Mouse (Mus musculus) forebrain, postnatal 0 days (tissue): ENCODE results near the gene Hmg20a. TPM values are rescaled to one million over a fixed set of nuclear protein-coding genes. Genes with fewer than 3 reads are reported as not detected.

ENCODE experiments used
- ATAC-seq: fragments of 200-750 bp; cut with Nextera tagmentation; 2 replicates; pipeline ENCODE4 v1.8.0; 2017; ENCODE audit warnings: mild to moderate bottlenecking, moderate library complexity
- DNase-seq: peaks from one replicate; pipeline ENCODE4 v3.0.0-alpha.2; 2015
- H3K27ac ChIP-seq: fragments of 300-500 bp; sonication (generic); 2 replicates; pipeline ENCODE4 v1.5.1; 2014; ENCODE audit warnings: low read depth, mild to moderate bottlenecking, antibody characterized with exemption, low read length, moderate library complexity, mixed read lengths
- H3K27me3 ChIP-seq: fragments of 300-500 bp; sonication (generic); 2 replicates; pipeline ENCODE4 v1.6.1; 2014; ENCODE audit warnings: mild to moderate bottlenecking, low read length, mixed read lengths; ENCODE audit not compliant: insufficient read depth
- H3K36me3 ChIP-seq: fragments of 300-500 bp; sonication (generic); 2 replicates; pipeline ENCODE4 v1.6.1; 2014; ENCODE audit warnings: mild to moderate bottlenecking, moderate library complexity; ENCODE audit not compliant: insufficient read depth
- H3K4me1 ChIP-seq: fragments of 300-500 bp; sonication (generic); 2 replicates; pipeline ENCODE4 v1.6.1; 2014; ENCODE audit warnings: antibody characterized with exemption; ENCODE audit not compliant: insufficient read depth
- H3K4me2 ChIP-seq: fragments of 300-500 bp; sonication (generic); 2 replicates; pipeline ENCODE4 v1.6.1; 2014; ENCODE audit warnings: low read depth, mild to moderate bottlenecking, moderate library complexity
- H3K4me3 ChIP-seq: fragments of 300-500 bp; sonication (generic); 2 replicates; pipeline ENCODE4 v1.5.1; 2014; ENCODE audit warnings: low read depth, low read length, mixed read lengths
- H3K9ac ChIP-seq: fragments of 300-500 bp; sonication (generic); 2 replicates; pipeline ENCODE4 v1.6.1; 2014; ENCODE audit warnings: mild to moderate bottlenecking
- H3K9me3 ChIP-seq: fragments of 300-500 bp; sonication (generic); 2 replicates; pipeline ENCODE4 v1.6.1; 2016; ENCODE audit warnings: low read length
- CTCF ChIP-seq: sonication (generic); IDR thresholded peaks from 2 replicates; pipeline ENCODE4 v1.5.1; 2016; ENCODE audit warnings: antibody characterized with exemption, control low read depth, low read depth
- WGBS: fragments of 180-500 bp; shearing (Covaris S2); extraction: QIAGEN DNeasy Blood & Tissue Kit; methylation state at CpG from one replicate; pipeline ENCODE4 v1.1.7; 2014; 5-methylcytosine and 5-hydroxymethylcytosine counted together
- polyA plus RNA-seq: library from polyadenylated mRNA; unstranded; fragments of >200 nt; fragmentation: Nextera tagmentation; extraction: Ambion mirVana; gene quantifications from 2 replicates; pipeline ENCODE4 v1.2.1, GENCODE M21; 2015
- total RNA-seq: library from RNA; depleted of rRNA; stranded (reverse); fragments of >200 nt; gene quantifications from 2 replicates; pipeline ENCODE4 v1.2.3, GENCODE M21; 2014

Gene Hmg20a
- total and polyA plus RNA-seq, 2 experiments from 2014 or later = 64.7 to 74.1 TPM

GRCm38 (mm10) chr9:56404619-56405018 is 13.8 kb upstream of the Hmg20a start:
- ATAC-seq = no peak
- no peak for TF ChIP-seq CTCF
- Histone ChIP-seq H3K27me3 (no peaks in the 10 kb centered on the region), H3K27ac (no peak overlapping the region), H3K9me3 (no peaks in the 10 kb centered on the region), H3K4me1 (no peaks in the 10 kb centered on the region), H3K4me2 (no peak overlapping the region), H3K36me3 (no peaks in the 10 kb centered on the region), H3K9ac (no peak overlapping the region), H3K4me3 (no peak overlapping the region)
- no peak for DNase-seq
- 59% methylated on average over 4 of the region's 4 CpGs for WGBS

- Histone ChIP-seq H3K4me3 (no peak overlapping the region), H3K4me1 (no peaks in the 10 kb centered on the region), H3K4me2 (no peak overlapping the region), H3K9ac (no peak overlapping the region), H3K27me3 (no peaks in the 10 kb centered on the region), H3K27ac (no peak overlapping the region), H3K36me3 (no peaks in the 10 kb centered on the region), H3K9me3 (no peaks in the 10 kb centered on the region)
- WGBS = 91% methylated on average over 2 of the region's 2 CpGs
- ATAC-seq (no peak), DNase-seq (no peak)
- TF ChIP-seq CTCF = no peak
Observed at GRCm38 (mm10) chr9:56409928-56410327, 8.5 kb upstream of the Hmg20a start.

DNA sequence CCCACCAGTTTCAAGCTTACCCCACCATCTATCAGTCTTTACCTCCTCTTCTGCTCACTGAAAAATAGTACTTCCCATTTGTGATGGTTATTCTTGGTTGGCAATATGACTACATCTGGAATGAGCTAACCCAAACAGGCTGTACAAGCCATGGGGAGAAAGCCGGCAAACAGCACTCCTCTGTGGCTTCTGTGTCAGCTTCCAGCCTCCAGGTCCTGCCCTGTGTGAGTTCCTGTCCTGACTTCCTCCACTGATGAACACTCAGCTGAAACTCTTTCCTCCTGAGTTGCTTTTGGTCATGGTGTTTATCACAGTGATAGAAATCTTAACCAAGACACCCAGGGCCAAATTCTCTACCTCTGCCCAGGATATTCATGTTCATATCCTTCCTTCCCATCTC is 5.7 kb upstream of the Hmg20a start:
- H3K27me3 ChIP-seq = no peaks in the 10 kb centered on the region
- H3K9me3 ChIP-seq = no peaks in the 10 kb centered on the region
- H3K4me1 ChIP-seq = no peaks in the 10 kb centered on the region
- ATAC-seq = no peak
- H3K4me3 ChIP-seq = no peak overlapping the region
- no peak overlapping the region for H3K9ac ChIP-seq
- H3K4me2 ChIP-seq = no peak overlapping the region
- H3K36me3 ChIP-seq = no peaks in the 10 kb centered on the region
- TF ChIP-seq CTCF = no peak
- no peak overlapping the region for H3K27ac ChIP-seq
- 79% methylated on average over 1 of the region's 1 CpGs for WGBS
- no peak for DNase-seq

DNA sequence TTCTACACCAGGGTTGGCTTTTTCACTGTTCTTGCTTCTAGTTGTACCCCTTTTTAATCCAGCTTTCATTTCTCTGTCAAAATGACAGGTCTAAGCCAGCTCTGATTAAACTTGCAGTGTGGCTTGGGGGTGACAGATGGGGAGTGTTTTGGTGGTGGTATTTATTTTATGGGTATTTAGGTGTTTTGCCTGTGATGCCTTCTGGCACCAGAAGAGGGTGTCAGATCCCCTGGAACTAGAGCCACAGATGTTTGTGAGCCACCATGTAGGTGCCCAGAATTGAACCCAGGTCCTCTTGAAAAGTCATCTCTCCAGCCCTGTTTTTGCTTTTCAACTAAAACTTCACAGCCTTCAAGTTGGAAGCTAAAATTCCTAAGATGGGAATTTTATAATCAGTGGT is 4.1 kb upstream of the Hmg20a start:
- H3K36me3 ChIP-seq = no peaks in the 10 kb centered on the region
- no peaks in the 10 kb centered on the region for H3K27me3 ChIP-seq
- no peak overlapping the region for H3K4me3 ChIP-seq
- no peak overlapping the region for H3K9ac ChIP-seq
- no peak for TF ChIP-seq CTCF
- H3K9me3 ChIP-seq = no peaks in the 10 kb centered on the region
- DNase-seq (no peak), ATAC-seq (no peak)
- H3K27ac ChIP-seq = no peak overlapping the region
- H3K4me2 ChIP-seq = no peak overlapping the region
- H3K4me1 ChIP-seq = no peaks in the 10 kb centered on the region

DNA sequence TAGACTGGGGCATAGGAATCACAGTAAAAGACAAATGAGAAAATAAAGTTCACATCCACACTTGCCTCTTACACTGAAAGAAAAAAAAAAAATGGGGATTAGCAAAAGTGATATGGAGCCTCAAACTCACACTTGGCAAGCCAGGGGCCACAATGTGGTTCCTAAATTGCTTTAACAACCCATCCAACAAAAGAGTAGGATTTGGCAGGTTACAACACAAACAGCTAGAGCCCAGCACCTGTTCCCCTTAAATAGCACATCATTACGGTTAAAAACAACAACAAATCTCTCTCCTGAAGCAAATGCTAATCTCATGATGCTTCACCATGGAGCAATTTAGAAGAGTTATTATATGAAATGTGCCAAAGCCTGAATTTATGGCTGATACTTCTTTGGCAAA is 3.0 kb upstream of the Hmg20a start:
- Histone ChIP-seq H3K36me3 (no peaks in the 10 kb centered on the region), H3K4me1 (peaks cover 4% of the 10 kb centered on the region; the same call in 1 of the 2 replicates), H3K9ac (no peak overlapping the region), H3K4me3 (no peak overlapping the region), H3K27ac (no peak overlapping the region), H3K4me2 (no peak overlapping the region), H3K9me3 (no peaks in the 10 kb centered on the region), H3K27me3 (no peaks in the 10 kb centered on the region)
- DNase-seq = no peak
- WGBS = 43% methylated on average over 1 of the region's 1 CpGs
- ATAC-seq = no peak
- no peak for TF ChIP-seq CTCF

DNA sequence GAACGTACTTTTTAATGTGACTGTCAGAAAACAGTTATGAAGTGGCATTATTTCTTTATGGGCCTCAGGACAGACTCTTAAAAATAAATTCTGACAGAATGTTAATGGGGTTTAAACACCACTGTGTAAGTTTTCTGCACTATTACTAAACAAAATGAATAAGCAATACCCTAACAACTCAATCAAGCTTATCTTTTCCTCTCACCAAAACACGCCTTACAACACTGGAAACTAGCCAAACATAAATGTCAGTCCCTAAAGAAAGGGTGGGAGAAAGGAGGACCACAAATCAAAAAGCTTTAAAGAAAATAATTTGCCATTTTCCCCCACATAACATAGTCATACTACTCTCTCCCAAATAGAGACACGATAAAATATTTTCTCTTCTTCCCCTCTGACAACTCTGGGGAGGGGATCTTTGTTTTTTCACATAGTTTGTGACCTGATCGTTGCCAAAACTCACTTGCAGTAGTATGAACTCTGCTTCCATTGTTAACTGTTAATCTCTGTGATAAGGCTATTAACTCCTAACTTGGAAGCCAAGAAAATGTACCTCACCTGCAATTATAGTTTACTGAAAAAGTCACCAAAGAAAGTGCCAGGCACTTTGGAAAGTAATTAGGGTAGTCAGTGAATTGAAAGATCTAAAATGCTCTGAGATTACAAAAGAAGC is 2.3 kb upstream of the Hmg20a start:
- no peak for ATAC-seq

DNA sequence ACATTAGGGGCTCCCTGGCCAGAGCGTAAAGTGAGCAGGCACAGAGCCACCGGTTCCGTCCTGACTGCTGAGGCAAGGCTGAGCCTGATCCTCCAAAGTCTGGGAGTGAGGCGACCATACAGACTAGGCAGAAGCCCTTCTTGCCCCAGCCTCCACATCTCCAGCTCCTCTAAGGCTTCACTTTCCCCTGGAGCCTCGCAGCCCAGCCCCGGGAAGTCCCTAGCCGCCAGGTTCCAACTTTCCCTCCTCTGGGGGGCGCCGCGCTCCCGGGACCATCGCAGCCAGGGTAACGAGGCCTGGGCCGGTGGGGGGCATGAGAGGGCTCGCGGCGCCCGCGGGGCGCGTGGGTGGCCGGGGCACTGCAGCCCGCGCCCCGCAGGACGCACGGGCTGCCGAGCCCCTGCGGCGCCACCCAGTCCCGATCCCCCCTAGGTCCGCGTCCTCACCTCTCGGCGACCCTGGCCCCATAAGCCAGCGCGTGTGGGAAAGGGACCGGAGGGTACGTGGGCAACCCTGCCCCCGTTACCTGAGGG is 928 bp upstream of the Hmg20a start:
- Histone ChIP-seq H3K4me2 (peak overlapping the region; percentile 78), H3K9ac (peak overlapping the region; percentile 84), H3K4me3 (peak overlapping the region; percentile 70), H3K36me3 (no peaks in the 10 kb centered on the region), H3K27me3 (no peaks in the 10 kb centered on the region), H3K9me3 (no peaks in the 10 kb centered on the region), H3K4me1 (peaks cover 8% of the 10 kb centered on the region), H3K27ac (peak overlapping the region; percentile 85)
- ATAC-seq (peak; percentile 24), DNase-seq (peak; percentile 72)
- peak; percentile 65 for TF ChIP-seq CTCF
- WGBS = 3% methylated on average over 40 of the region's 40 CpGs

More for the DNA sequence above, 2.3 kb upstream of the Hmg20a start:
- 50% methylated on average over 4 of the region's 4 CpGs for WGBS
- H3K27me3 ChIP-seq = no peaks in the 10 kb centered on the region
- DNase-seq = no peak
- no peak overlapping the region for H3K9ac ChIP-seq
- H3K9me3 ChIP-seq = no peaks in the 10 kb centered on the region
- no peak overlapping the region for H3K27ac ChIP-seq
- H3K4me2 ChIP-seq = peak overlapping the region; percentile 78; the same call in 1 of the 2 replicates
- TF ChIP-seq CTCF = no peak
- H3K36me3 ChIP-seq = no peaks in the 10 kb centered on the region
- no peak overlapping the region for H3K4me3 ChIP-seq
- H3K4me1 ChIP-seq = peaks cover 8% of the 10 kb centered on the region
